Mouse (Mus musculus) R1 (cell line): ENCODE data around the gene Igtp.
"Not testable (repeated sequence)": the region's sequence is repeated elsewhere in the genome, so short reads cannot be mapped to it uniquely, and the experiment has no call there.

Experiments used
- DNase-seq: peaks from one replicate; pipeline ENCODE4 v3.0.0-alpha.2; 2018; ENCODE audit warnings: low read depth, low spot score

Gene Igtp

GRCm38 (mm10) chr11:58213673-58214342, 14.5 kb downstream of the Igtp start:
- DNase-seq: no peak

GRCm38 (mm10) chr11:58214391-58215048, 15.2 kb downstream of the Igtp start:
- DNase-seq: peak; percentile 68

GRCm38 (mm10) chr11:58215049-58215430, 15.7 kb downstream of the Igtp start:
- DNase-seq: not testable (repeated sequence)

- no peak for DNase-seq
Measured at GRCm38 (mm10) chr11:58215814-58216213, 16.5 kb downstream of the Igtp start.

- no peak for DNase-seq
Measured at GRCm38 (mm10) chr11:58216823-58217222, 17.5 kb downstream of the Igtp start.

- DNase-seq: no peak
Measured at GRCm38 (mm10) chr11:58223751-58224150, 24.4 kb downstream of the Igtp start.

GRCm38 (mm10) chr11:58224313-58224712, 25.0 kb downstream of the Igtp start:
- no peak for DNase-seq

- not testable (repeated sequence) for DNase-seq
Measured at GRCm38 (mm10) chr11:58224872-58225271, 25.5 kb downstream of the Igtp start.

- DNase-seq: peak; percentile 72
Measured at GRCm38 (mm10) chr11:58225655-58226054, 26.3 kb downstream of the Igtp start.

- no peak for DNase-seq
Measured at GRCm38 (mm10) chr11:58226425-58226824, 27.1 kb downstream of the Igtp start.

GRCm38 (mm10) chr11:58228021-58228420, 28.7 kb downstream of the Igtp start:
- DNase-seq: not testable (repeated sequence)

- no peak for DNase-seq
Measured at GRCm38 (mm10) chr11:58230396-58230910, 31.1 kb downstream of the Igtp start.

GRCm38 (mm10) chr11:58231156-58231555, 31.8 kb downstream of the Igtp start:
- no peak for DNase-seq

GRCm38 (mm10) chr11:58234551-58234950, 35.2 kb downstream of the Igtp start:
- not testable (repeated sequence) for DNase-seq

- peak; percentile 90 for DNase-seq
Measured at GRCm38 (mm10) chr11:58235152-58235551, 35.8 kb downstream of the Igtp start.

- DNase-seq: peak; percentile 94
Measured at GRCm38 (mm10) chr11:58238840-58239791, 39.8 kb downstream of the Igtp start.

- no peak for DNase-seq
Measured at GRCm38 (mm10) chr11:58247294-58247693, 47.9 kb downstream of the Igtp start.

- no peak for DNase-seq
Measured at GRCm38 (mm10) chr11:58249203-58249981, 50.0 kb downstream of the Igtp start.

- DNase-seq: no peak
Measured at GRCm38 (mm10) chr11:58250550-58250949, 51.2 kb downstream of the Igtp start.

- DNase-seq: no peak
Measured at GRCm38 (mm10) chr11:58254411-58254810, 55.1 kb downstream of the Igtp start.
